Mouse (Mus musculus): ENCODE measurements around the gene Abca1.

DNA sequence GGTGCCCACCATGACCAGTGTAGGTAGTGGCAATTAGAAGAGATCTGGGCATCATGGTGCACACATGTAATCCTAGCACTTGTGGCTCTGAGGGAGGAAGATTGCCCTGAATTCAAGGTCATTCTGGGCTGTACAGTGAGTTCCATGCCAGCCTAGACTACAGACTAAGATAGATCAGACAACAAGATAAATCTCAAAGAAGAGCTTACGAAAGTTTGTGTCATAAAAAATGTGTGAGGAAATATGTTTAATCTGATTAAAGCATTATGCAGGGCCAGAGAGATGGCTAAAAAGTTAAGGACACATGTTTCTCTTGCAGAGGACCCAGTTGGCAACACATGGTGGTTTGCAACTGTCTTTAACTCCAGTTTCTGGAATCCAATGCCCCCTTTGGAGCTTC is 40.6 kb upstream of the Abca1 start:
- TF ChIP-seq EP300 (IDR thresholded peaks at IDR 0.05; ENCODE audit: low read depth) = no peak
- no peak for TF ChIP-seq CTCF (IDR thresholded peaks at IDR 0.05; ENCODE audit: low read depth)
